Mouse (Mus musculus): Measurements from ENCODE around the gene Snrk.

The Snrk gene

GRCm38 (mm10) chr9:122117112-122117616, at the start of gene Snrk:
Snrk (plus strand) TSS chr9:122117266.
- peak; percentile 79 for DNase-seq (ENCODE audit: low spot score)

GRCm38 (mm10) chr9:122067654-122068053, 49.4 kb upstream of the Snrk start:
- DNase-seq (ENCODE audit: low spot score): no peak

GRCm38 (mm10) chr9:122069560-122070174, 47.4 kb upstream of the Snrk start:
- DNase-seq (ENCODE audit: low spot score): no peak

GRCm38 (mm10) chr9:122073980-122074379, 43.1 kb upstream of the Snrk start:
- DNase-seq (ENCODE audit: low spot score): no peak

GRCm38 (mm10) chr9:122074575-122074974, 42.5 kb upstream of the Snrk start:
- no peak for DNase-seq (ENCODE audit: low spot score)

- no peak for DNase-seq (ENCODE audit: low spot score)
These were observed 38.6 kb upstream of the Snrk start for GRCm38 (mm10) chr9:122078456-122078855.

GRCm38 (mm10) chr9:122083698-122084097, 33.4 kb upstream of the Snrk start:
- DNase-seq (ENCODE audit: low spot score): no peak

GRCm38 (mm10) chr9:122084175-122084574, 32.9 kb upstream of the Snrk start:
- no peak for DNase-seq (ENCODE audit: low spot score)

- no peak for DNase-seq (ENCODE audit: low spot score)
These were observed 32.4 kb upstream of the Snrk start for GRCm38 (mm10) chr9:122084636-122085035.

GRCm38 (mm10) chr9:122085055-122085454, 32.0 kb upstream of the Snrk start:
- no peak for DNase-seq (ENCODE audit: low spot score)

- no peak for DNase-seq (ENCODE audit: low spot score)
These were observed 31.4 kb upstream of the Snrk start for GRCm38 (mm10) chr9:122085550-122086205.

- no peak for DNase-seq (ENCODE audit: low spot score)
These were observed 30.0 kb upstream of the Snrk start for GRCm38 (mm10) chr9:122087086-122087485.

- DNase-seq (ENCODE audit: low spot score): no peak
These were observed 25.9 kb upstream of the Snrk start for GRCm38 (mm10) chr9:122091171-122091570.

GRCm38 (mm10) chr9:122091782-122092228, 25.3 kb upstream of the Snrk start:
- DNase-seq (ENCODE audit: low spot score): no peak

- no peak for DNase-seq (ENCODE audit: low spot score)
These were observed 22.9 kb upstream of the Snrk start for GRCm38 (mm10) chr9:122094171-122094570.

GRCm38 (mm10) chr9:122096822-122097511, 20.1 kb upstream of the Snrk start:
- DNase-seq (ENCODE audit: low spot score): no peak

GRCm38 (mm10) chr9:122097535-122097934, 19.5 kb upstream of the Snrk start:
- no peak for DNase-seq (ENCODE audit: low spot score)

- DNase-seq (ENCODE audit: low spot score): no peak
These were observed 16.4 kb upstream of the Snrk start for GRCm38 (mm10) chr9:122100584-122101127.

GRCm38 (mm10) chr9:122101196-122101595, 15.9 kb upstream of the Snrk start:
- DNase-seq (ENCODE audit: low spot score): no peak

GRCm38 (mm10) chr9:122103550-122104284, 13.3 kb upstream of the Snrk start:
- no peak for DNase-seq (ENCODE audit: low spot score)

GRCm38 (mm10) chr9:122104285-122104829, 12.7 kb upstream of the Snrk start:
- no peak for DNase-seq (ENCODE audit: low spot score)
